Mouse (Mus musculus) midbrain, embryonic 11.5 days (tissue): Measurements from ENCODE around the gene Ttc29. TPM values are rescaled to one million over a fixed set of nuclear protein-coding genes. Genes with fewer than 3 reads are reported as not detected.

Experiments
- ATAC-seq: fragments of 200-750 bp; cut with Nextera tagmentation; 2 replicates; pipeline ENCODE4 v1.8.0; 2017; ENCODE audit warnings: moderate TSS enrichment, moderate library complexity; ENCODE audit not compliant: low FRiP score
- DNase-seq: peaks from one replicate; pipeline ENCODE4 v3.0.0; 2015; ENCODE audit warnings: low spot score; ENCODE audit errors: missing footprints
- H3K27ac ChIP-seq: fragments of 300-500 bp; sonication (generic); 2 replicates; pipeline ENCODE4 v1.5.1; 2014; ENCODE audit warnings: low read depth, low read length
- H3K27me3 ChIP-seq: fragments of 300-500 bp; sonication (generic); 2 replicates; pipeline ENCODE4 v1.6.1; 2014; ENCODE audit warnings: mild to moderate bottlenecking, low read length, moderate library complexity, mixed read lengths; ENCODE audit not compliant: control insufficient read depth, insufficient read depth
- H3K36me3 ChIP-seq: fragments of 300-500 bp; sonication (generic); 2 replicates; pipeline ENCODE4 v1.6.1; 2014; ENCODE audit warnings: mild to moderate bottlenecking, low read length, moderate library complexity, mixed read lengths; ENCODE audit not compliant: control insufficient read depth, insufficient read depth
- H3K4me1 ChIP-seq: fragments of 300-500 bp; sonication (generic); 2 replicates; pipeline ENCODE4 v1.6.1; 2014; ENCODE audit warnings: low read length; ENCODE audit not compliant: control insufficient read depth, insufficient read depth
- H3K4me2 ChIP-seq: fragments of 300-500 bp; sonication (generic); 2 replicates; pipeline ENCODE4 v1.6.1; 2014; ENCODE audit warnings: mild to moderate bottlenecking, moderate library complexity
- H3K4me3 ChIP-seq: fragments of 300-500 bp; sonication (generic); 2 replicates; pipeline ENCODE4 v1.5.1; 2014; ENCODE audit warnings: low read depth, low read length
- H3K9ac ChIP-seq: fragments of 300-500 bp; sonication (generic); 2 replicates; pipeline ENCODE4 v1.6.1; 2014; ENCODE audit warnings: low read length
- H3K9me3 ChIP-seq: fragments of 300-500 bp; sonication (generic); 2 replicates; pipeline ENCODE4 v1.6.1; 2016; ENCODE audit warnings: low read length; ENCODE audit not compliant: control insufficient read depth
- WGBS: fragments of 180-500 bp; shearing (Covaris S2); extraction: QIAGEN DNeasy Blood & Tissue Kit; methylation state at CpG from one replicate; pipeline ENCODE4 v1.1.7; 2014; 5-methylcytosine and 5-hydroxymethylcytosine counted together
- polyA plus RNA-seq: library from polyadenylated mRNA; unstranded; fragments of >200 nt; fragmentation: Nextera tagmentation; extraction: Ambion mirVana; gene quantifications from 2 replicates; pipeline ENCODE4 v1.2.1, GENCODE M21; 2014

Ttc29 gene
- polyA plus RNA-seq, 1 experiment from 2014 or later = 0.41 TPM

GRCm38 (mm10) chr8:78340689-78341529, 127.8 kb downstream of the Ttc29 start:
- ATAC-seq (peak; percentile 58; the same call in 1 of the 2 replicates), DNase-seq (peak; percentile 91)
- no peaks in the 10 kb centered on the region for H3K27me3 ChIP-seq
- H3K4me3 ChIP-seq = no peak overlapping the region
- peak overlapping the region; percentile 30; the same call in 1 of the 2 replicates for H3K27ac ChIP-seq
- H3K4me2 ChIP-seq = no peak overlapping the region
- 64% methylated on average over 11 of the region's 11 CpGs for WGBS
- H3K4me1 ChIP-seq = no peaks in the 10 kb centered on the region
- no peaks in the 10 kb centered on the region for H3K9me3 ChIP-seq
- H3K9ac ChIP-seq = no peak overlapping the region
- H3K36me3 ChIP-seq = no peaks in the 10 kb centered on the region

GRCm38 (mm10) chr8:78342151-78342550, 129.1 kb downstream of the Ttc29 start:
- 86% methylated on average over 4 of the region's 4 CpGs for WGBS
- H3K9ac ChIP-seq = no peak overlapping the region
- H3K4me1 ChIP-seq = no peaks in the 10 kb centered on the region
- ATAC-seq (no peak), DNase-seq (peak; percentile 78)
- no peak overlapping the region for H3K4me2 ChIP-seq
- no peak overlapping the region for H3K27ac ChIP-seq
- H3K36me3 ChIP-seq = no peaks in the 10 kb centered on the region
- no peak overlapping the region for H3K4me3 ChIP-seq
- H3K9me3 ChIP-seq = no peaks in the 10 kb centered on the region
- no peaks in the 10 kb centered on the region for H3K27me3 ChIP-seq

- H3K9me3 ChIP-seq = no peaks in the 10 kb centered on the region
- DNase-seq (no peak), ATAC-seq (no peak)
- no peaks in the 10 kb centered on the region for H3K4me1 ChIP-seq
- 51% methylated on average over 2 of the region's 2 CpGs for WGBS
- H3K9ac ChIP-seq = no peak overlapping the region
- H3K4me2 ChIP-seq = no peak overlapping the region
- H3K4me3 ChIP-seq = no peak overlapping the region
- H3K27me3 ChIP-seq = no peaks in the 10 kb centered on the region
- no peaks in the 10 kb centered on the region for H3K36me3 ChIP-seq
- no peak overlapping the region for H3K27ac ChIP-seq
These were observed 130.9 kb downstream of the Ttc29 start for GRCm38 (mm10) chr8:78344006-78344405.

- Histone ChIP-seq H3K9ac (no peak overlapping the region), H3K27ac (no peak overlapping the region), H3K9me3 (no peaks in the 10 kb centered on the region), H3K4me2 (no peak overlapping the region), H3K4me1 (no peaks in the 10 kb centered on the region), H3K36me3 (no peaks in the 10 kb centered on the region), H3K4me3 (no peak overlapping the region), H3K27me3 (no peaks in the 10 kb centered on the region)
- no peak for DNase-seq
- WGBS = 51% methylated on average over 7 of the region's 7 CpGs
- ATAC-seq = no peak
These were observed 132.6 kb downstream of the Ttc29 start for GRCm38 (mm10) chr8:78345705-78346104.

- no peaks in the 10 kb centered on the region for H3K9me3 ChIP-seq
- no peak overlapping the region for H3K27ac ChIP-seq
- no peaks in the 10 kb centered on the region for H3K27me3 ChIP-seq
- WGBS = 39% methylated on average over 11 of the region's 11 CpGs
- DNase-seq (no peak), ATAC-seq (peak; percentile 57)
- no peak overlapping the region for H3K4me2 ChIP-seq
- H3K36me3 ChIP-seq = no peaks in the 10 kb centered on the region
- H3K4me1 ChIP-seq = no peaks in the 10 kb centered on the region
- H3K4me3 ChIP-seq = no peak overlapping the region
- no peak overlapping the region for H3K9ac ChIP-seq
These were observed 133.1 kb downstream of the Ttc29 start for GRCm38 (mm10) chr8:78346131-78346621.

- no peak overlapping the region for H3K27ac ChIP-seq
These were observed 140.8 kb downstream of the Ttc29 start for GRCm38 (mm10) chr8:78353902-78354301.

GRCm38 (mm10) chr8:78354801-78355200, 141.7 kb downstream of the Ttc29 start:
- H3K9me3 ChIP-seq = no peaks in the 10 kb centered on the region
- DNase-seq (no peak), ATAC-seq (no peak)
- no peaks in the 10 kb centered on the region for H3K36me3 ChIP-seq
- 91% methylated on average over 5 of the region's 5 CpGs for WGBS
- no peak overlapping the region for H3K4me3 ChIP-seq
- H3K4me1 ChIP-seq = no peaks in the 10 kb centered on the region
- no peak overlapping the region for H3K9ac ChIP-seq
- no peak overlapping the region for H3K27ac ChIP-seq
- no peak overlapping the region for H3K4me2 ChIP-seq
- no peaks in the 10 kb centered on the region for H3K27me3 ChIP-seq

More at GRCm38 (mm10) chr8:78353902-78354301, 140.8 kb downstream of the Ttc29 start:
- Histone ChIP-seq H3K27me3 (no peaks in the 10 kb centered on the region), H3K9me3 (no peaks in the 10 kb centered on the region), H3K9ac (no peak overlapping the region), H3K36me3 (no peaks in the 10 kb centered on the region), H3K4me2 (no peak overlapping the region), H3K4me3 (no peak overlapping the region), H3K4me1 (no peaks in the 10 kb centered on the region)
- ATAC-seq = no peak
- 81% methylated on average over 5 of the region's 5 CpGs for WGBS
- DNase-seq = no peak

- no peak overlapping the region for H3K9ac ChIP-seq
- no peaks in the 10 kb centered on the region for H3K36me3 ChIP-seq
- no peak overlapping the region for H3K4me3 ChIP-seq
- H3K9me3 ChIP-seq = no peaks in the 10 kb centered on the region
- ATAC-seq = no peak
- no peaks in the 10 kb centered on the region for H3K27me3 ChIP-seq
- no peaks in the 10 kb centered on the region for H3K4me1 ChIP-seq
- 83% methylated on average over 7 of the region's 7 CpGs for WGBS
- no peak for DNase-seq
- no peak overlapping the region for H3K4me2 ChIP-seq
- no peak overlapping the region for H3K27ac ChIP-seq
These were observed 177.7 kb downstream of the Ttc29 start for GRCm38 (mm10) chr8:78390756-78391155.

GRCm38 (mm10) chr8:78419272-78419671, 206.2 kb downstream of the Ttc29 start:
- no peaks in the 10 kb centered on the region for H3K4me1 ChIP-seq
- ATAC-seq (no peak), DNase-seq (no peak)
- H3K27me3 ChIP-seq = peaks cover 6% of the 10 kb centered on the region; the same call in 1 of the 2 replicates
- no peaks in the 10 kb centered on the region for H3K9me3 ChIP-seq
- H3K4me3 ChIP-seq = no peak overlapping the region
- WGBS = 13% methylated on average over 4 of the region's 4 CpGs
- no peak overlapping the region for H3K9ac ChIP-seq
- no peak overlapping the region for H3K27ac ChIP-seq
- H3K4me2 ChIP-seq = no peak overlapping the region; the same call in 1 of the 2 replicates
- H3K36me3 ChIP-seq = no peaks in the 10 kb centered on the region
